Mouse (Mus musculus): ENCODE measurements at regions not wholly inside any gene's neighbourhood (a gene's known extent, or its start where the extent isn't known, plus 50 kb on each side); places are given as distances from the start of the nearest gene placed in this dataset.

GRCm38 (mm10) chr13:26558366-26558765 is 211.6 kb downstream of the Hdgfl1 start:
- no peak overlapping the region for H3K27ac ChIP-seq (ENCODE audit: low read depth)
- no peak for DNase-seq (ENCODE audit: low spot score)
- TF ChIP-seq EP300 (IDR thresholded peaks at IDR 0.05; ENCODE audit: low read depth) (no peak), CTCF (IDR thresholded peaks at IDR 0.05; ENCODE audit: low read depth) (peak; percentile 43)
- H3K27me3 ChIP-seq (ENCODE audit: control insufficient read depth, insufficient read depth, low read length) = no peaks in the 10 kb centered on the region
- H3K4me3 ChIP-seq (ENCODE audit: low read depth, low read length) = no peak overlapping the region
- no peak overlapping the region for H3K9ac ChIP-seq (replicated peaks; ENCODE audit: low read depth, low read length)
- no peaks in the 10 kb centered on the region for H3K4me1 ChIP-seq (ENCODE audit: control insufficient read depth, insufficient read depth)
- ATAC-seq (ENCODE audit: insufficient read depth, low read depth) = no peak
- 43% methylated on average over 1 of the region's 1 CpGs for WGBS
- H3K9me3 ChIP-seq (replicated peaks; ENCODE audit: control insufficient read depth, low read length) = no peaks in the 10 kb centered on the region
- no peaks in the 10 kb centered on the region for H3K36me3 ChIP-seq (replicated peaks; ENCODE audit: control insufficient read depth, insufficient read depth, low read length)
- H3K4me2 ChIP-seq (ENCODE audit: low read depth, low read length) = no peak overlapping the region

GRCm38 (mm10) chr13:26554266-26554665 is 215.7 kb downstream of the Hdgfl1 start:
- no peak for ATAC-seq (ENCODE audit: insufficient read depth, low read depth)

GRCm38 (mm10) chr13:26552122-26552521 is 217.8 kb downstream of the Hdgfl1 start:
- no peak overlapping the region for H3K4me3 ChIP-seq (ENCODE audit: low read depth, low read length)
- H3K9ac ChIP-seq (replicated peaks; ENCODE audit: low read depth, low read length) = no peak overlapping the region
- ATAC-seq (ENCODE audit: insufficient read depth, low read depth) (no peak), DNase-seq (ENCODE audit: low spot score) (no peak)
- no peaks in the 10 kb centered on the region for H3K27me3 ChIP-seq (ENCODE audit: control insufficient read depth, insufficient read depth, low read length)
- no peaks in the 10 kb centered on the region for H3K36me3 ChIP-seq (replicated peaks; ENCODE audit: control insufficient read depth, insufficient read depth, low read length)
- H3K27ac ChIP-seq (ENCODE audit: low read depth) = no peak overlapping the region
- TF ChIP-seq CTCF (IDR thresholded peaks at IDR 0.05; ENCODE audit: low read depth) (no peak), EP300 (IDR thresholded peaks at IDR 0.05; ENCODE audit: low read depth) (no peak)
- WGBS = 90% methylated on average over 3 of the region's 3 CpGs
- no peak overlapping the region for H3K4me2 ChIP-seq (ENCODE audit: low read depth, low read length)
- no peaks in the 10 kb centered on the region for H3K9me3 ChIP-seq (replicated peaks; ENCODE audit: control insufficient read depth, low read length)
- no peaks in the 10 kb centered on the region for H3K4me1 ChIP-seq (ENCODE audit: control insufficient read depth, insufficient read depth)

More at GRCm38 (mm10) chr13:26554266-26554665, 215.7 kb downstream of the Hdgfl1 start:
- H3K36me3 ChIP-seq (replicated peaks; ENCODE audit: control insufficient read depth, insufficient read depth, low read length) = no peaks in the 10 kb centered on the region
- TF ChIP-seq EP300 (IDR thresholded peaks at IDR 0.05; ENCODE audit: low read depth) (no peak), CTCF (IDR thresholded peaks at IDR 0.05; ENCODE audit: low read depth) (no peak)
- 64% methylated on average over 6 of the region's 6 CpGs for WGBS
- H3K4me1 ChIP-seq (ENCODE audit: control insufficient read depth, insufficient read depth) = no peaks in the 10 kb centered on the region
- no peak overlapping the region for H3K27ac ChIP-seq (ENCODE audit: low read depth)
- no peak overlapping the region for H3K4me3 ChIP-seq (ENCODE audit: low read depth, low read length)
- H3K9me3 ChIP-seq (replicated peaks; ENCODE audit: control insufficient read depth, low read length) = no peaks in the 10 kb centered on the region
- no peak overlapping the region for H3K9ac ChIP-seq (replicated peaks; ENCODE audit: low read depth, low read length)
- DNase-seq (ENCODE audit: low spot score) = no peak
- H3K27me3 ChIP-seq (ENCODE audit: control insufficient read depth, insufficient read depth, low read length) = no peaks in the 10 kb centered on the region
- no peak overlapping the region for H3K4me2 ChIP-seq (ENCODE audit: low read depth, low read length)

- H3K9me3 ChIP-seq (replicated peaks; ENCODE audit: control insufficient read depth, low read length) = no peaks in the 10 kb centered on the region
- no peaks in the 10 kb centered on the region for H3K36me3 ChIP-seq (replicated peaks; ENCODE audit: control insufficient read depth, insufficient read depth, low read length)
- H3K9ac ChIP-seq (replicated peaks; ENCODE audit: low read depth, low read length) = no peak overlapping the region
- no peak overlapping the region for H3K4me3 ChIP-seq (ENCODE audit: low read depth, low read length)
- 53% methylated on average over 1 of the region's 1 CpGs for WGBS
- no peak overlapping the region for H3K27ac ChIP-seq (ENCODE audit: low read depth)
- DNase-seq (ENCODE audit: low spot score) = no peak
- H3K4me1 ChIP-seq (ENCODE audit: control insufficient read depth, insufficient read depth) = no peaks in the 10 kb centered on the region
- no peak for ATAC-seq (ENCODE audit: insufficient read depth, low read depth)
- TF ChIP-seq CTCF (IDR thresholded peaks at IDR 0.05; ENCODE audit: low read depth) = no peak
- no peak for TF ChIP-seq EP300 (IDR thresholded peaks at IDR 0.05; ENCODE audit: low read depth)
- H3K27me3 ChIP-seq (ENCODE audit: control insufficient read depth, insufficient read depth, low read length) = no peaks in the 10 kb centered on the region
- no peak overlapping the region for H3K4me2 ChIP-seq (ENCODE audit: low read depth, low read length)
These were observed 231.0 kb downstream of the Hdgfl1 start for GRCm38 (mm10) chr13:26538928-26539327.

- H3K9ac ChIP-seq (replicated peaks; ENCODE audit: low read depth, low read length) = no peak overlapping the region
These were observed 233.4 kb downstream of the Hdgfl1 start for GRCm38 (mm10) chr13:26536575-26536974.

GRCm38 (mm10) chr13:26532761-26533160 is 237.2 kb downstream of the Hdgfl1 start:
- H3K4me1 ChIP-seq (ENCODE audit: control insufficient read depth, insufficient read depth) = no peaks in the 10 kb centered on the region
- no peak overlapping the region for H3K4me2 ChIP-seq (ENCODE audit: low read depth, low read length)
- no peak overlapping the region for H3K9ac ChIP-seq (replicated peaks; ENCODE audit: low read depth, low read length)
- H3K27me3 ChIP-seq (ENCODE audit: control insufficient read depth, insufficient read depth, low read length) = no peaks in the 10 kb centered on the region
- H3K4me3 ChIP-seq (ENCODE audit: low read depth, low read length) = no peak overlapping the region
- ATAC-seq (ENCODE audit: insufficient read depth, low read depth) = no peak
- no peak for DNase-seq (ENCODE audit: low spot score)
- H3K27ac ChIP-seq (ENCODE audit: low read depth) = no peak overlapping the region
- H3K36me3 ChIP-seq (replicated peaks; ENCODE audit: control insufficient read depth, insufficient read depth, low read length) = no peaks in the 10 kb centered on the region
- TF ChIP-seq CTCF (IDR thresholded peaks at IDR 0.05; ENCODE audit: low read depth) = no peak
- TF ChIP-seq EP300 (IDR thresholded peaks at IDR 0.05; ENCODE audit: low read depth) = no peak
- H3K9me3 ChIP-seq (replicated peaks; ENCODE audit: control insufficient read depth, low read length) = no peaks in the 10 kb centered on the region

More at GRCm38 (mm10) chr13:26536575-26536974, 233.4 kb downstream of the Hdgfl1 start:
- H3K27me3 ChIP-seq (ENCODE audit: control insufficient read depth, insufficient read depth, low read length) = no peaks in the 10 kb centered on the region
- TF ChIP-seq EP300 (IDR thresholded peaks at IDR 0.05; ENCODE audit: low read depth) (no peak), CTCF (IDR thresholded peaks at IDR 0.05; ENCODE audit: low read depth) (no peak)
- H3K27ac ChIP-seq (ENCODE audit: low read depth) = no peak overlapping the region
- no peaks in the 10 kb centered on the region for H3K36me3 ChIP-seq (replicated peaks; ENCODE audit: control insufficient read depth, insufficient read depth, low read length)
- no peak overlapping the region for H3K4me2 ChIP-seq (ENCODE audit: low read depth, low read length)
- no peak for DNase-seq (ENCODE audit: low spot score)
- no peaks in the 10 kb centered on the region for H3K4me1 ChIP-seq (ENCODE audit: control insufficient read depth, insufficient read depth)
- H3K4me3 ChIP-seq (ENCODE audit: low read depth, low read length) = no peak overlapping the region
- no peaks in the 10 kb centered on the region for H3K9me3 ChIP-seq (replicated peaks; ENCODE audit: control insufficient read depth, low read length)
- 63% methylated on average over 2 of the region's 2 CpGs for WGBS
- no peak for ATAC-seq (ENCODE audit: insufficient read depth, low read depth)

Measured in heart, postnatal 0 days (tissue).